Mouse (Mus musculus): ENCODE data around the gene Slc32a1. TPM values are rescaled to one million over a fixed set of nuclear protein-coding genes. Genes with fewer than 3 reads are reported as not detected.

Slc32a1 gene
- polyA plus RNA-seq, 1 experiment, result 0.02 TPM

DNA sequence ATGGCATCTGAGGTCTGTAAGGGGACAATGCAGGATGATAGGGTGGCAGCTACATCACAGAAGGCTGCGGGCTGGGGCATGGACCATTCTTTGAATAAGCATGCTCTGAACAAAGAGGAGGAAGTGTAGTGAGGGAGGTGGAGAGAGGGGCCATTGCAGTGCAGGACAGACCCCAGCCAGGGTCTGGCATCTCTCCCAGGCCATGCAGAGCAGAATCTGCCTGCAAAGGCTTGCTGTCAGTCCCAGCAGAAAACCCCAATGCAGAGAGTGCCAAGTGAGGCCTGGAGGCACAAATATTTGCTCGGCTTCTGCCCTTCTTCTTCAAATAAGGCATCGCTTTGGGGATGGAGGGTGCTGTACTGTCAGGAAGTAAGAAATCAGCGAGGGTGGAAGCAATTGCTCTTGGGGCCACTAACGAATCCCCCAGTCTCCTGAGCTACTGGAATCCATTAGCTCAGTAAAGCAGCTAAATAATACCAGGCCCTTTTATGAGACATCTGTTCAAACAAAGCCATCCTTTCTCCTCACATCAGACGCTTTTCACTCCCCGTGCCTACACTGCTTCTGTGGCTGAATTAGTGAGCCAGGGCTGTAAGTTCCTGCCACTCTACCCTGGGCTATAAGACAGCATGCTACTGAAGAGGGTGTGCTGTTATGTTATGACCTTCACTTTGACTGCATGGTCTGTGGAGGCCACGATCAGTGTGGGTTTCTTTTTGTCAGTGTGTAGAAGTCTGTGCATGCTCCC, 21.9 kb upstream of the Slc32a1 start:
- TF ChIP-seq POLR2A (IDR thresholded peaks at IDR 0.05; ENCODE audit: low read depth, low read length), result no peak
- no peak for TF ChIP-seq CTCF (IDR thresholded peaks at IDR 0.05; ENCODE audit: extremely low read depth, insufficient read depth, insufficient read length, insufficient replicate concordance)
- WGBS, result 60% methylated on average over 8 of the region's 8 CpGs
- no peak overlapping the region for H3K4me3 ChIP-seq (ENCODE audit: extremely low read depth, insufficient read depth, insufficient read length)
- DNase-seq (ENCODE audit: low read depth in 1 of 2, low spot score in 2 of 2), result no peak
- no peak overlapping the region for H3K27ac ChIP-seq (ENCODE audit: insufficient read depth, low read length)
- H3K36me3 ChIP-seq (ENCODE audit: control insufficient read depth, insufficient read depth, low read length), result no peaks in the 10 kb centered on the region
- H3K27me3 ChIP-seq (ENCODE audit: control insufficient read depth, insufficient read depth, low read length), result no peaks in the 10 kb centered on the region
- H3K4me1 ChIP-seq (ENCODE audit: control insufficient read depth, insufficient read depth, insufficient read length), result no peaks in the 10 kb centered on the region

DNA sequence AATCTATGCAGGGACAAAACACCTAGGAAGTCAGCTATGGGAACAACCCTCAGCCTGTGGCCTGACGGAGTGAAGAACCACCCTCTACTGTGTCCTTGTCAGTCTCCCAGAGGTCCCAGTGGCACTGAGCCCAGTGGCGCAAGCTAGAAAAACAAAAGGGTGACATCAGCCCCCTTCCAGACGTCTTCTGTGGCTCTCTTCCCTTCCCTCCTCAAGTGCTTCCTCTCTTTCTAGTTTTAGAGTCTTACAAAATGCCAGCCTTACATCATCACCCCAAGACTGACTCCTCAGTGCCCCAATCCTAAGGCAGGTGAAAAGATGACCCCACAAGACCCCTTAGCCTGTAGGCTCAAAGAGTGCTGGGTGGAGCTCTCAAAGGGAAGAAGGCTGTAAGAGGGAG, 20.1 kb upstream of the Slc32a1 start:
- 46% methylated on average over 3 of the region's 3 CpGs for WGBS
- Histone ChIP-seq H3K4me3 (ENCODE audit: extremely low read depth, insufficient read depth, insufficient read length) (no peak overlapping the region), H3K27me3 (ENCODE audit: control insufficient read depth, insufficient read depth, low read length) (0 out of 2 replicates have a peak, but pooled peaks cover 1% of the 10 kb centered on the region), H3K4me1 (ENCODE audit: control insufficient read depth, insufficient read depth, insufficient read length) (no peaks in the 10 kb centered on the region), H3K36me3 (ENCODE audit: control insufficient read depth, insufficient read depth, low read length) (no peaks in the 10 kb centered on the region), H3K27ac (ENCODE audit: insufficient read depth, low read length) (no peak overlapping the region)
- no peak for TF ChIP-seq CTCF (IDR thresholded peaks at IDR 0.05; ENCODE audit: extremely low read depth, insufficient read depth, insufficient read length, insufficient replicate concordance)
- TF ChIP-seq POLR2A (IDR thresholded peaks at IDR 0.05; ENCODE audit: low read depth, low read length), result no peak
- no peak for DNase-seq (ENCODE audit: low read depth in 1 of 2, low spot score in 2 of 2)

DNA sequence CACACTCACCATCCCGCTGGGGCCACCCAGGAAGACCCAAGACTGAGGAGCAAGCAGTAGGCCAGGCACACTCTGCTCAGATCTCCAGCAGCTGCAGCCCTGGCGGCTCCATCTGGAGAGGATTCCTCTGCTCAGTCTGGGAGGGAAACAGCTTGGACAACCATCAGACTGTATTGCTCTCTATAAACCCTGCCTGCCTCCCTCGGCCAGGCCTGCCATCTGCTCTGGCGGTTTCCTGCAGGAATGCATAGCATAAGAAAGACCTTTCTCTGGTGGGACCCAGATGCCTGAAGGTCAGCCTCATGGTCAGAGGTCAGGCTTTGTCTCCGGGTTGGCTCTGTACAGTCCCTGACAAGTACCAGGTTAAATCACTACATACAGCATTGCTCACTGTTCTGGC, 19.3 kb upstream of the Slc32a1 start:
- no peak for DNase-seq (ENCODE audit: low read depth in 1 of 2, low spot score in 2 of 2)
- no peak for TF ChIP-seq CTCF (IDR thresholded peaks at IDR 0.05; ENCODE audit: extremely low read depth, insufficient read depth, insufficient read length, insufficient replicate concordance)
- TF ChIP-seq POLR2A (IDR thresholded peaks at IDR 0.05; ENCODE audit: low read depth, low read length), result no peak
- Histone ChIP-seq H3K27ac (ENCODE audit: insufficient read depth, low read length) (no peak overlapping the region), H3K4me3 (ENCODE audit: extremely low read depth, insufficient read depth, insufficient read length) (no peak overlapping the region), H3K4me1 (ENCODE audit: control insufficient read depth, insufficient read depth, insufficient read length) (no peaks in the 10 kb centered on the region), H3K36me3 (ENCODE audit: control insufficient read depth, insufficient read depth, low read length) (no peaks in the 10 kb centered on the region), H3K27me3 (ENCODE audit: control insufficient read depth, insufficient read depth, low read length) (0 out of 2 replicates have a peak, but pooled peaks cover 1% of the 10 kb centered on the region)
- WGBS, result 45% methylated on average over 5 of the region's 5 CpGs

DNA sequence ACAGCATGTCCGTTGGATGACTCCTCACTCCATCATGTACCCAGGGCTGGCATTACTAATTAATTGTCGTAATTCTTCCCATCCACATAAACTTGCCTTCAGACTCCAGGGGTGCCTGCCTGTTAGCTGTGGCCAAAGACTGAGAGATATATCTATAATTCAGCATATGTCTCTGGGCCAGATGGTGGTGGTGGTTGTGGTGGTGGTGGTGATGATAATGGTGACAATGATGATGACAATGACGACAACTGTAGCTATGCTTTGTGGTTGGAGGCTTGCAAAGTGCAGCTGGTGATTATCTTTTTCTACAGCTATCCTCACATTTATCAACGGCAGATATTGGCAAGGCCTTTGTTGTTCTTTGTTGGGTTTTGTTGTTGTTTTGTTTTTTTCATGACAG, 17.2 kb upstream of the Slc32a1 start:
- TF ChIP-seq POLR2A (IDR thresholded peaks at IDR 0.05; ENCODE audit: low read depth, low read length), result no peak
- no peak for TF ChIP-seq CTCF (IDR thresholded peaks at IDR 0.05; ENCODE audit: extremely low read depth, insufficient read depth, insufficient read length, insufficient replicate concordance)
- no peak for DNase-seq (ENCODE audit: low read depth in 1 of 2, low spot score in 2 of 2)
- no peaks in the 10 kb centered on the region for H3K36me3 ChIP-seq (ENCODE audit: control insufficient read depth, insufficient read depth, low read length)
- H3K4me3 ChIP-seq (ENCODE audit: extremely low read depth, insufficient read depth, insufficient read length), result no peak overlapping the region
- no peaks in the 10 kb centered on the region for H3K4me1 ChIP-seq (ENCODE audit: control insufficient read depth, insufficient read depth, insufficient read length)
- WGBS, result 76% methylated on average over 4 of the region's 4 CpGs
- no peak overlapping the region for H3K27ac ChIP-seq (ENCODE audit: insufficient read depth, low read length)
- H3K27me3 ChIP-seq (ENCODE audit: control insufficient read depth, insufficient read depth, low read length), result 0 out of 2 replicates have a peak, but pooled peaks cover 1% of the 10 kb centered on the region

DNA sequence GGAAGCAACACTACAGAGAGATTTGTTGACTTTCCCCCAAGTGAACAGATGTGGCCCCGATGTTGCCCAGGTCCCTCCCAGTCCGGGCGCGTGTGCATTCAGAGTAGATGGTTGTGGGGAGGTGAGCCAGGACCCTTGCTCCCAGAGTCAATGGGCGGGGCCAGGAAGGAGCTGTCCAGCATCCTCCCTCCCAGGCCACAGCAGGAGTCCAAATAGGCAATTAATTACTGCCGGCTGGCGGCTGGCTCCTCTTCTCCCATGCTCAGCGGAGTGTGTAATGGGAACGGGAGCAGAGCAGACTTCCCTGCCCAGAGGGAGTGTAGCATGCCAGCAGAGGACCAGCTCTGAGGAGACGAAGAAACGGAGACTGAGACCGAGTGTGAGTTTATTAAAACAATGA, 15.5 kb upstream of the Slc32a1 start:
- no peaks in the 10 kb centered on the region for H3K4me1 ChIP-seq (ENCODE audit: control insufficient read depth, insufficient read depth, insufficient read length)
- WGBS, result 5% methylated on average over 12 of the region's 12 CpGs
- no peaks in the 10 kb centered on the region for H3K36me3 ChIP-seq (ENCODE audit: control insufficient read depth, insufficient read depth, low read length)
- TF ChIP-seq POLR2A (IDR thresholded peaks at IDR 0.05; ENCODE audit: low read depth, low read length), result no peak
- no peak for DNase-seq (ENCODE audit: low read depth in 1 of 2, low spot score in 2 of 2)
- no peak overlapping the region for H3K4me3 ChIP-seq (ENCODE audit: extremely low read depth, insufficient read depth, insufficient read length)
- 0 out of 2 replicates have a peak, but pooled peaks cover 1% of the 10 kb centered on the region for H3K27me3 ChIP-seq (ENCODE audit: control insufficient read depth, insufficient read depth, low read length)
- H3K27ac ChIP-seq (ENCODE audit: insufficient read depth, low read length), result no peak overlapping the region

DNA sequence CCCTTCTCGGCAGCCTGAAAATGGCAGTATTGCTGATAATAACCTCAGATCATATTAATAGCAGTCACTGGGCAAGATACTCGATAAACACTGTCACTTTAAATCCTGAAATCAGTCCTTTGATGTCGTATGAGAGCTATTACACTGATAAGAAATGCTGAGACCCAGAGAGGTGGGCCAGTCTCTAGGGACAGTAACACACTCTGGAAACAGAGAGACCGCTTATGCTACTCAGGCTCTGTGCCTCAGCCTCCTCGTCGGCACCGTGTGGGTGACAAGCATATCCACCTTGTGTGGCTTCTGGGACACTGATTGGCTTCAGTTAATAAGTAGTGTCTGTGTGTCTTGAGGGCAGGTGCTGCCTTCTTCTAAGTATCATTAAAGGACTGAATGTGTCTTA, 15.0 kb upstream of the Slc32a1 start:
- 0 out of 2 replicates have a peak, but pooled peaks cover 1% of the 10 kb centered on the region for H3K27me3 ChIP-seq (ENCODE audit: control insufficient read depth, insufficient read depth, low read length)
- TF ChIP-seq CTCF (IDR thresholded peaks at IDR 0.05; ENCODE audit: extremely low read depth, insufficient read depth, insufficient read length, insufficient replicate concordance) (no peak), POLR2A (IDR thresholded peaks at IDR 0.05; ENCODE audit: low read depth, low read length) (no peak)
- DNase-seq (ENCODE audit: low read depth in 1 of 2, low spot score in 2 of 2), result no peak
- H3K36me3 ChIP-seq (ENCODE audit: control insufficient read depth, insufficient read depth, low read length), result no peaks in the 10 kb centered on the region
- H3K27ac ChIP-seq (ENCODE audit: insufficient read depth, low read length), result no peak overlapping the region
- no peaks in the 10 kb centered on the region for H3K4me1 ChIP-seq (ENCODE audit: control insufficient read depth, insufficient read depth, insufficient read length)
- whole genome bisulfite sequencing, result 48% methylated on average over 7 of the region's 7 CpGs
- H3K4me3 ChIP-seq (ENCODE audit: extremely low read depth, insufficient read depth, insufficient read length), result no peak overlapping the region

DNA sequence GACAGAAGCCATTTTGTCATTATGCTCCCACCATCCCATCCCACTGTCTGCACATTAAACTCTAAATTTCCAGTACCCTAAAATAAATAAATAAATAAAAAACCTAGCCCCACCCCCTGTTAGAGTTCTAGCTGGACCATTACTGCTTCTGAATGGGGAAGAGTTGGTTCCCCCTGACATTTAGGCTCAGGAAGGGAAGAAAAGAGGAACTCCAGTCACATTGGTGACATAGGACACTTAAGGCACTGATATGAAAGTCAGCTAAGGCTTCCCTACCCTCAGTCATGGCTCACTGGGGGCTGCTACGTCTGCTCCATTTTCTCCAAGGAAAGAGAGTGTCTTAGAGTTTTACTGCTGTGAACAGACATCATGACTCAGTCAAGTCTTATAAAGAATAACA, 13.8 kb upstream of the Slc32a1 start:
- H3K36me3 ChIP-seq (ENCODE audit: control insufficient read depth, insufficient read depth, low read length), result no peaks in the 10 kb centered on the region
- no peaks in the 10 kb centered on the region for H3K4me1 ChIP-seq (ENCODE audit: control insufficient read depth, insufficient read depth, insufficient read length)
- 0 out of 2 replicates have a peak, but pooled peaks cover 1% of the 10 kb centered on the region for H3K27me3 ChIP-seq (ENCODE audit: control insufficient read depth, insufficient read depth, low read length)
- DNase-seq (ENCODE audit: low read depth in 1 of 2, low spot score in 2 of 2), result no peak
- 29% methylated on average over 1 of the region's 1 CpGs for WGBS
- no peak overlapping the region for H3K27ac ChIP-seq (ENCODE audit: insufficient read depth, low read length)
- no peak overlapping the region for H3K4me3 ChIP-seq (ENCODE audit: extremely low read depth, insufficient read depth, insufficient read length)
- TF ChIP-seq CTCF (IDR thresholded peaks at IDR 0.05; ENCODE audit: extremely low read depth, insufficient read depth, insufficient read length, insufficient replicate concordance) (no peak), POLR2A (IDR thresholded peaks at IDR 0.05; ENCODE audit: low read depth, low read length) (no peak)
